Mouse (Mus musculus): ENCODE measurements around the gene Clec18a. TPM values are rescaled to one million over a fixed set of nuclear protein-coding genes. Genes with fewer than 3 reads are reported as not detected.
"Not testable (repeated sequence)": the region's sequence is repeated elsewhere in the genome, so short reads cannot be mapped to it uniquely, and the experiment has no call there.

The Clec18a gene
- 0.13 and 0.32 TPM in 2 replicates for polyA plus RNA-seq (2015; fragmentation: Nextera tagmentation; extraction: Ambion mirVana)

- H3K36me3 ChIP-seq; H3K4me2 ChIP-seq (replicated peaks); H3K27me3 ChIP-seq (replicated peaks); H3K4me3 ChIP-seq (replicated peaks); ATAC-seq; H3K9ac ChIP-seq; H3K27ac ChIP-seq; H3K4me1 ChIP-seq (replicated peaks); H3K9me3 ChIP-seq: not testable (repeated sequence)
- WGBS, result 95% methylated on average over 6 of the region's 6 CpGs
Observed at GRCm38 (mm10) chr8:111092326-111092725, at the start of gene Clec18a. Gene Clec18a, minus strand, starts transcription at chr8:111092426.

GRCm38 (mm10) chr8:111130756-111131155 is 38.5 kb upstream of the Clec18a start:
- H3K4me3 ChIP-seq (replicated peaks), result no peak overlapping the region
- H3K9ac ChIP-seq, result no peak overlapping the region
- no peak overlapping the region for H3K4me2 ChIP-seq (replicated peaks)
- H3K27ac ChIP-seq, result no peak overlapping the region
- no peaks in the 10 kb centered on the region for H3K27me3 ChIP-seq (replicated peaks)
- no peak for ATAC-seq
- 95% methylated on average over 2 of the region's 2 CpGs for WGBS
- peaks cover 21% of the 10 kb centered on the region for H3K36me3 ChIP-seq
- no peaks in the 10 kb centered on the region for H3K4me1 ChIP-seq (replicated peaks)
- H3K9me3 ChIP-seq, result no peaks in the 10 kb centered on the region

GRCm38 (mm10) chr8:111119481-111119880 is 27.3 kb upstream of the Clec18a start:
- H3K27me3 ChIP-seq (replicated peaks), result no peaks in the 10 kb centered on the region
- 93% methylated on average over 3 of the region's 3 CpGs for WGBS
- no peak overlapping the region for H3K4me3 ChIP-seq (replicated peaks)
- H3K9ac ChIP-seq, result no peak overlapping the region
- no peak overlapping the region for H3K27ac ChIP-seq
- no peak overlapping the region for H3K4me2 ChIP-seq (replicated peaks)
- H3K36me3 ChIP-seq, result peaks cover 28% of the 10 kb centered on the region
- no peaks in the 10 kb centered on the region for H3K9me3 ChIP-seq
- no peak for ATAC-seq
- no peaks in the 10 kb centered on the region for H3K4me1 ChIP-seq (replicated peaks)

GRCm38 (mm10) chr8:111114891-111115290 is 22.7 kb upstream of the Clec18a start:
- Histone ChIP-seq H3K4me2 (replicated peaks) (no peak overlapping the region), H3K4me1 (replicated peaks) (no peaks in the 10 kb centered on the region), H3K36me3 (0 out of 2 replicates have a peak, but pooled peaks cover 5% of the 10 kb centered on the region)

DNA sequence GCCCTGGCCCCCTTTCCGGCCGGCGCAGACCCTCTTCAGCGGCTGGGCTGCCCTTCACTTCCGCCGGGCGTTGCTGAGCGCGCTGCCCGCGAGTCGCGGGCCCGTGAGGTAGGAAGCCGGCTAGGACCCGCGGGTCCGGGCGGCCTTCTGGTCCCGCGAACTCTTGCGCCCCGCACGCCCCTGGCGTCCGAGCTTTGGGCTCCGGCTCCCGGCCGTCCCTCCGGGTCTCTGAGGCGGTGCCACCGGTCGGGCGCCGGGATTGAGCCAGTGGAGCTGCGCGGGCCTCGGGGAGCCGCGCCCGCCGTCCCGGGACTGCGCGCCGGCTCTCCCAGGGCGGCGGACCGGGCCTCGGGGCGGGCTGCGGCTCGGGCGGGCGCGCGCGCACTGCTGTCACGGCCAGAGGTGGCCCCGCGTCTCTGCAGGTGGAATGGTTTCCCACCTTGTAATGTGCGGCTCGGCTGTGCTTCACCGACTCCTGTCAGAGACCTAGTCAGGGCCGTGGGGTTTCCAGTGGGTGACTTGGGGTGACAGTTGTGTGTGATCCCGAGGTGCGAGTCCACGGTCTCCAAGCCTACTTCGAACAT is 2.6 kb upstream of the Clec18a start:
- peak overlapping the region; percentile 32; the same call in 1 of the 2 replicates for H3K27ac ChIP-seq
- under 1% methylated on average over 58 of the region's 69 CpGs for WGBS
- H3K27me3 ChIP-seq (replicated peaks), result not testable (repeated sequence)

More at GRCm38 (mm10) chr8:111114891-111115290, 22.7 kb upstream of the Clec18a start:
- Histone ChIP-seq H3K9ac (no peak overlapping the region), H3K9me3 (no peaks in the 10 kb centered on the region), H3K27ac (no peak overlapping the region), H3K27me3 (replicated peaks) (no peaks in the 10 kb centered on the region), H3K4me3 (replicated peaks) (no peak overlapping the region)
- no peak for ATAC-seq
- WGBS, result 92% methylated on average over 5 of the region's 5 CpGs

DNA sequence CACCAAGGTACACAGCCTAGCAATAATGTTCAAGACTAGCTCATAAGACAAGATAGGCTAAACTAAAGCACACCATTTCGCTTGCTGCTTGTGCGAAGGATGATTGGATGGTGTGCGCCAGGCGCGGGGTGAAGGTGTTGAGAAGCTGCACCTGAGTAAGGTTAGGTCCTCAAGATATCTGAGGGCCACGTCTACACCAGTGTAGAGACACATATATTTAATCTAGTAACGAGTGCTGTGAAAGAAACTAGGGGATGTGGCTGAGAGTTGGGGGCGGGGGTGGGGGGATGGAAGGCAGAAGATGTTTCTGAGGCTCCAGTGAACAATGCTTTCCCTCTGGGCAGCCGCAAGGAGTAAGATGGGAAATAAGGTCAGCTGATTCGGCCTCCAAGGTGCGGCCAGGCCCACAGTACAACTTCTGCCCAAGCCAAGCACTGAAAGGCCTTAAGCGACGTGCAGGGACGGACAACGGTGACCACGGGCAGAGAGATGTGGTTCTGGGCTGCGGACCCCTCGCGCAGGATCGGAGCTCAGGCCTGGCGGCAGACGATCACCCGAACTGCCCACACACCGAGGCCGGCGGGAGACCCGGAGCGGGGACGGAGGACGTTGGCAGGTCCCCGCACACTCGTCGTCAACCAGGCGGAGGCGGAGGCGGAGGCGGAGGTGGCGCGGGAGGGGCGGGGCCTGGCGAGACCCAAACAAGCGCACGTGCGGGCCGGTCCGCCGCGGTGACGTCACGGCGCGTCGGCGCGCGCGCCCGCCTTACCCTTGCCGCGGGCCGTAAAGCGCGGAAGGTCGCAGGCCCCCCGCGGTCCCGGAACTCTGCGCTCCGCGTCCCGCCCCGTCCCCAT is 1.9 kb upstream of the Clec18a start, which contains the start of gene Pdpr:
Gene Pdpr, plus strand, starts transcription at position 766 of the 854 bp plus-strand sequence.
- H3K9ac ChIP-seq, result peak within 1 kb of the TSS; percentile 66
- peaks cover 7% of the 10 kb centered on the region; the same call in 1 of the 2 replicates for H3K4me1 ChIP-seq (replicated peaks)
- H3K4me2 ChIP-seq (replicated peaks), result peak within 1 kb of the TSS; percentile 90
- H3K9me3 ChIP-seq, result no peaks in the 10 kb centered on the region
- H3K36me3 ChIP-seq, result no peaks in the 10 kb centered on the region
- 6% methylated on average over 58 of the region's 72 CpGs for WGBS
- H3K27me3 ChIP-seq (replicated peaks), result no peaks in the 10 kb centered on the region
- H3K4me3 ChIP-seq (replicated peaks), result peak within 1 kb of the TSS; percentile 68
- peak within 1 kb of the TSS; percentile 32; the same call in 1 of the 2 replicates for H3K27ac ChIP-seq
- peak; percentile 95 for ATAC-seq

More for the DNA sequence above, 2.6 kb upstream of the Clec18a start:
- Histone ChIP-seq H3K4me2 (replicated peaks) (peak overlapping the region; percentile 74), H3K4me3 (replicated peaks) (peak overlapping the region; percentile 68), H3K9ac (peak overlapping the region; percentile 54)
- H3K36me3 ChIP-seq; H3K9me3 ChIP-seq; H3K4me1 ChIP-seq (replicated peaks): not testable (repeated sequence)
- peak; percentile 78; the same call in 1 of the 2 replicates for ATAC-seq

GRCm38 (mm10) chr8:111091706-111092105 is 520 bp downstream of the Clec18a start:
- Histone ChIP-seq H3K9me3 (no peaks in the 10 kb centered on the region), H3K36me3 (no peaks in the 10 kb centered on the region), H3K4me2 (replicated peaks) (no peak overlapping the region), H3K27ac (no peak overlapping the region), H3K4me1 (replicated peaks) (peaks cover 7% of the 10 kb centered on the region; the same call in 1 of the 2 replicates), H3K9ac (no peak overlapping the region), H3K4me3 (replicated peaks) (no peak overlapping the region), H3K27me3 (replicated peaks) (no peaks in the 10 kb centered on the region)
- 80% methylated on average over 7 of the region's 7 CpGs for WGBS
- ATAC-seq, result no peak

- Histone ChIP-seq H3K9ac (no peak overlapping the region), H3K27ac (no peak overlapping the region), H3K36me3 (no peaks in the 10 kb centered on the region), H3K4me2 (replicated peaks) (no peak overlapping the region), H3K27me3 (replicated peaks) (no peaks in the 10 kb centered on the region), H3K4me1 (replicated peaks) (0 out of 2 replicates have a peak, but pooled peaks cover 2% of the 10 kb centered on the region), H3K4me3 (replicated peaks) (no peak overlapping the region), H3K9me3 (no peaks in the 10 kb centered on the region)
- no peak for ATAC-seq
- 1% methylated on average over 2 of the region's 2 CpGs for WGBS
Observed at GRCm38 (mm10) chr8:111090126-111090525, 2.1 kb downstream of the Clec18a start.

DNA sequence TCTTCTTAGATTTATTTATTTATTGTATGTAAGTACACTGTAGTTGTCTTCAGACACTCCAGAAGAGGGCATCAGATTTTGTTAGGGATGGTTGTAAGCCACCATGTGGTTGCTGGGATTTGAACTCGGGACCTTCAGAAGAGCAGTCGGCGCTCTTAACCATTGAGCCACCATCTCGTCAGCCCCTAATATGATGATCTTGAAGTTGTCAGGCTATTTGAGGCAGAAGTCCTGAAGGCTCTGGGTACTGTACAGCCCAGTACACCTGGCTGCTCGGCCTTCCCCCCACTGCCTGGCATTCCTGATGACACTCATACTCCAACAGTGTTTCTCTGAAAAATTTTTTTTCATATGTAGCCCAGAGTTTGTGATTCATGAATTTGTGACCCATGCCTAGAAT is 8.3 kb downstream of the Clec18a start:
- H3K9me3 ChIP-seq; H3K4me3 ChIP-seq (replicated peaks); H3K4me2 ChIP-seq (replicated peaks); H3K27ac ChIP-seq; H3K9ac ChIP-seq; ATAC-seq; H3K27me3 ChIP-seq (replicated peaks); H3K36me3 ChIP-seq; H3K4me1 ChIP-seq (replicated peaks): not testable (repeated sequence)
- 84% methylated on average over 5 of the region's 5 CpGs for WGBS

- H3K27me3 ChIP-seq (replicated peaks), result no peaks in the 10 kb centered on the region
- WGBS, result 53% methylated on average over 12 of the region's 12 CpGs
- H3K4me3 ChIP-seq (replicated peaks), result no peak overlapping the region
- ATAC-seq, result no peak
- no peaks in the 10 kb centered on the region for H3K36me3 ChIP-seq
- 0 out of 2 replicates have a peak, but pooled peaks cover 3% of the 10 kb centered on the region for H3K4me1 ChIP-seq (replicated peaks)
- H3K9me3 ChIP-seq, result no peaks in the 10 kb centered on the region
- no peak overlapping the region for H3K27ac ChIP-seq
- no peak overlapping the region for H3K9ac ChIP-seq
- H3K4me2 ChIP-seq (replicated peaks), result no peak overlapping the region
Observed at GRCm38 (mm10) chr8:111081580-111082258, 10.5 kb downstream of the Clec18a start.

- peak; percentile 62 for ATAC-seq
- no peak overlapping the region for H3K27ac ChIP-seq
- H3K36me3 ChIP-seq, result no peaks in the 10 kb centered on the region
- no peak overlapping the region for H3K4me3 ChIP-seq (replicated peaks)
- no peaks in the 10 kb centered on the region for H3K27me3 ChIP-seq (replicated peaks)
- H3K4me1 ChIP-seq (replicated peaks), result 0 out of 2 replicates have a peak, but pooled peaks cover 3% of the 10 kb centered on the region
- no peaks in the 10 kb centered on the region for H3K9me3 ChIP-seq
- H3K4me2 ChIP-seq (replicated peaks), result no peak overlapping the region
- no peak overlapping the region for H3K9ac ChIP-seq
- WGBS, result 27% methylated on average over 6 of the region's 6 CpGs
Observed at GRCm38 (mm10) chr8:111079861-111080271, 12.4 kb downstream of the Clec18a start.

DNA sequence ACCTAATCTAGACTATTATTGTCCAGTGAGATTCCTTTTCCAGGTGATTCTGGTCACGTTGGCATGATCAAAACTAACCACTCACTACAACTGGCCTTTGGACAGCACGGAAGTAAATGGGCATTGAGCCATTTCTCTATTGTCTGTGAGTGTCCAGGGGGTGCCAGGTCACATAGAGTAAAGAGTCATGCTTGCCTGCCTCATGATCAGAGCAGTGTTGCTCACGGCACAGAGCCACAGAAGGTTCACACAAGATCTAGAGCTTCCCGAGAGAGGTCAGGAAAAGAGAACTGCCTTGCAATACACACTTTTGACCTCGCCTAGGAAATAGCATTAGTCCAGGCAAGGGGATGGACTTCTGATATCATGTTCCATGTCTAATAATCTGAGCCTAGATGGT is 12.8 kb downstream of the Clec18a start:
- Histone ChIP-seq H3K9ac (no peak overlapping the region), H3K4me3 (replicated peaks) (no peak overlapping the region), H3K36me3 (no peaks in the 10 kb centered on the region), H3K9me3 (no peaks in the 10 kb centered on the region), H3K27me3 (replicated peaks) (no peaks in the 10 kb centered on the region), H3K4me1 (replicated peaks) (0 out of 2 replicates have a peak, but pooled peaks cover 3% of the 10 kb centered on the region), H3K4me2 (replicated peaks) (no peak overlapping the region), H3K27ac (no peak overlapping the region)
- no peak for ATAC-seq
- WGBS, result 63% methylated on average over 5 of the region's 5 CpGs
